Mouse (Mus musculus): ENCODE data around the gene Ap1s3.
"Not testable (repeated sequence)": the region's sequence is repeated elsewhere in the genome, so short reads cannot be mapped to it uniquely, and the experiment has no call there.

Gene Ap1s3

DNA sequence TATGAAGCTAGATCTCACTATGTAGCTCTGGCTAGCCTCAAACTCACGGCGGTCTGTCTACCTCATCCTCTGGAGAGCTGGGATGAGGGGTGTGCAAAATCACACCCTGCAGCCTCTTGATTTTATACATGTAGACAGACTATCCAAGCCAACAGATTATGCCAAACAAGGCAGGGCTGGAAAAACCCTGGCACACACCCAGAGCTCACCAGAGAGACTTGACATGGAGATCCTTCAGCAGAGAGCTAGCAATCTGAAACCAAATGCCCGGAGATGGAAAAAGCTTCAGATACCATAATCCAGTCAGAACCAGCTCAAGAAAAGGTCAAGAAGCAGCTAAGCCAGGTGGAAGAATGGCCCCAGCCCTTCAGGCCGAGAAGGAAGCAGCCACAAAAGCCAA lies 6.9 kb downstream of the Ap1s3 start:
- no peak for DNase-seq (ENCODE audit: low spot score)

DNA sequence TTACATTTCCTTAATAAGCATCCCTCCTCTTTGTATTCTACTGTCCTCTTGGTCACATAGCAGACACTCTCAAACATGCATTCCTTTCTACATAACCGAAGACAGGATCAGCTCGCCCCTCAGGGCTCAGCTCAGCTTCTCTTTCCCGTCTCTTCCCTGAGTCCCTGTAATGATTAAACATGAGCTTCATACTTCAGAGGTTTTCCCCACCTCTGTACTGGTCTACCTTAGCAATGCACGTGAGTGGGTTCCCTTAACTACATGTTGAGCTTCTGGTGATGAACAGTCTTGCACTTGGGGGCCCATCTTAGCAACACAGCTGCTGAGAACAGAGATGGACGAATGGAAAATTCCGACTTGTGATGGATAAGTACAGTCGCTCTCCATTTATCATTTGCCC lies 12.2 kb downstream of the Ap1s3 start:
- no peak for DNase-seq (ENCODE audit: low spot score)

DNA sequence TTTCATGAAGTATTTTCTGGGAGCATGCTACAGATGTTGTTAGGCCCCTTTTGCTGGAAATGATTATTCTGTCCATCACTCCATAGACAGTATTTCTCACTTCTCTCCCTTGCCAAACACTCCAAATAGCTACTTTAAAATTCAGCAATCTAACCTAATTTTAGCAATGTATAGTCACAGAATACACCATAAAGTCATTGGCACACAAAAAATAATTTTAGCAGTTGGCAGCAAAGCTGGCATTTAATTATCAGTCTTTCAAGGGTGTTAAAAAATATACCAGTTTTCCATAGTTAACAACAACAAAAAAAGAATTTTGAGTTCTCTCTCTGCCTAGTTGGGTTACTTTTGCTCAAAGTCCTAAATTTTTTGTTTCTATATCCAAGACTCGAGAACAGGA lies 14.4 kb downstream of the Ap1s3 start:
- no peak for DNase-seq (ENCODE audit: low spot score)

DNA sequence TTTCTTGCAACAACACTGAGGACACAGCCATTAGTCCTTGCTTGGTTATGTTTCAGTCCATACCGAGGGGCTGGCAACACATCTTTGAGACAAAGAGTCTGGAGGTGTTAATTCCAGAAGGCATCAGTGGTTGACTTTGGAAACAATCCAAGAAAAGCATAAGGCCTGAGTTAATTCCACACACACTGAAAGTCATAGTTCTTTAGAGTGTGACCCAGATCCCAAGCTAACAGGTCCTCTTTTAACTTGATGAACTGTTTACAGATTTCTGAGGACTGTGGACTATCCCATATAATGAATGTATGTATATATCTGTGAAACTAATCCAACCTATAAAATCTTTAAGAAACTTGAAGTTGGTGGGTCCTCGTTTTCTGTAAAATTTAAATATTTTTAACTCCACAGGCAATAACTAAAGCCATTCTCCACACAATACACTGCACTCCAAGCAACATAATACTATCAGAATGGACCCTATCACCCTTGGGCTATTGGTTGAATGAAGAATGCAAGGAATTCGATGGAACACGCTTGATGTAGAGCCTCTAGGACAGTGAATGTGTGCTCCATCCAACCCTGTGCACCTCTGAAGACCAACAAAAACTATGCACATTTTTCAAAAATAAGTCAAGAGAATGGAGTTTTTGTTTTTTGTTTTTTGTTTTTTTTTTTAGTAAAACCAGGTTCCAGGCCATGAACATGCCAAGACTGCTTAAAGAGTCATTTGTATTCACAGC lies 15.8 kb downstream of the Ap1s3 start:
- DNase-seq (ENCODE audit: low spot score): no peak

DNA sequence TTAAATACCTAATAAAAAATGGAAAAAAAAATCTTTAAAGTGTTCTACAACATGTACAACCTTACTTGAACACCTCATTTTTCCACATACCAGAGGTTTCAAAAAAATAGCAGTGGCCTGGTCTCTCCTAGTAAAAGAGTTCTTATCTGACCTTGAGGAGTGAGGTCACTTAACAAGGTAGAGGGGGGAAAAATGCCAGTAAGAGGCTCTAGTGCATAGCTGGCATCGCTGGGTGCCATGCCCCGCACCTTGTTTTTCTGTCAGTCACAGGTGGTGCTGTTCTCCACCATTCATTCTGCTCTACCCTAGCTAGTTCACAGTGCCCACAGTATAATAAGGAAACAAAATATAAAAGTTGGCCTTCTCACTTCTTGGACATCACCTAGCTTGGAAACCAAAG lies 16.8 kb downstream of the Ap1s3 start:
- no peak for DNase-seq (ENCODE audit: low spot score)

DNA sequence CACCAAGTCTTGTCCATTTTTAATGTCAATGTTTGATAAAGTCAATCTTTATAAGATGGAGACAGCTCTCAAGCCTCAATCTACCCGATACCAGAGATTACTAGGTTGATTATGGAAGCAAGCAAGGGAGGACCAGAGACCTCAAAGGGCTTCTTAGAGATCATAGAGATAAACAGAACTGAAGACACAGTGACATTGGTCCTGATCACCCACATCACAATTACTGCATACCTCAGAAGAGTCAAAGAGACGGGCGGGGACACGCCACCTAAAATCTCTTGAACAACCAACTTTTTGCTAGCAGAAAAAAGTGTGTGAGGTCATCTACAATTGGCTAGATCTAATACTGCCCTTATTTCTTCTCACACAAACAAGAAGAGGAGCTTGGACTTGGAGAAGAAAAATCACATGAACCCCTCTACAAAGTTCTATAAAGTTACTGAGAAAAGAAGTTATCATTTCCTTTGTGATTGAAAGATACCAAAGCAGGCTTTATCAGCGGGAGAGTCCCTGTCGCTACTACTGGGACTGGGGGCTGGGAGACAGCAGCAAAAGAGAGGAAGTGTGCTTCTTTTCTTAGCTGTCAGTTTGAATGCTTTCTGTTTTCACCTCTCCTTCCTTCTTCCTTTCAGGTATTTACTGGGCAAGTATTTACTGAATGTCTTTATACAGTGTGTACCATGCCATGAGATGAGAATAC lies 28.2 kb downstream of the Ap1s3 start:
- DNase-seq (ENCODE audit: low spot score): no peak

DNA sequence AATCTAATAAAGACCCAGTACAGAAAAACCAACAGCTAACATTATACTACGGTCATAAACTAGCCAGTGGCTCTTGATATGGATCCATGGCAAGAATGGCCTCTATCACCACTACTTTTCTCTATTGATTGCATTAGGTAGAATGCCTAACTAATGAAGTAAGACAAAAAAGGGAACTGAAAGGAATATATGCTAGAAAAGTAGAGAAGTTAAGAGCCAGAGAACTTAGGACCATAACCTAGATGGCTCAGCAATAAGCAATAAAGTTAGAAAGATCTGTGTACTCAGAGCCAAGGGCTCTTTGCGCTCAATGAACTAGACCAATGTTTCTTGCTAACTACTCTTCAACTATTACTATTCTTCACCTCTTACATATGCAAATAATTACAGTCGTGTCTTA lies 29.1 kb downstream of the Ap1s3 start:
- DNase-seq (ENCODE audit: low spot score): no peak

DNA sequence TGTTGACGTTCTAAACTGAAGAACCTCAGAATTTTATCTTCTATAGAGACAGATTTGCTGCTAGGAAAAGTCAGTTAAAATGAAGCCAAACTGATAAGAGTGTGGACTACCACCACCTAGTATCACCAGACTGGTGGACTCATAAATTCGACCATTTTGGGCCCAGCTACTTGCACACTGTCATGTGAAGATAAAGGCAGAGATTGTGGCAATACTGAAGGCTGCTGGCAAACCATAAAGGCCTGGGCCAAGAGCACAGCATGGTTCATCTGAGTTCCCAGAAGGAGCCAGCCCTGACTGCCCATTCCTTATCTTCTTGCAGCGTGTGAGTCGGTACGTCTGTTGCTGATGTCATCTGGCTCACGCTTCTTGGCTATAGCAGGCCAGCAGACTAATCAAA lies 30.4 kb downstream of the Ap1s3 start:
- DNase-seq (ENCODE audit: low spot score): no peak

DNA sequence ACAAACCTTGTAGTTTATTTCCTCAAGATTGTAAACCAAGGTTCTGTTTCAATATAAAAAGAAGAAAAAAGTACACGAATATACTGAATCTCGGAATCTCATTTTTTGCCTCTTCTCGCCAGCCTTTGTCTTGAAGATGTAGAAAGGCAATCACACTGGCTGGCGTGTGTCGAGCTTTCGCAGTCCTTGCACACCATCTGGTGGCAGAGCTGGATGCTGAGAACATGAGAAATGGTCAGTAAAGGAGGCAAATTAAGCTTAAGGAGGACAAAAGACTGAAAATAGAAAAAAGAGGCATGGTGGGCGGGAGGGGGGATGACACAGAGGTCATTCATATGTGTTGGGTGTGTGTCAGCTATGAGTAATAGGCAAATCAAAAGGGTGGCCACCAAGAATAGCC lies 31.6 kb downstream of the Ap1s3 start:
- peak; percentile 81 for DNase-seq (ENCODE audit: low spot score)

DNA sequence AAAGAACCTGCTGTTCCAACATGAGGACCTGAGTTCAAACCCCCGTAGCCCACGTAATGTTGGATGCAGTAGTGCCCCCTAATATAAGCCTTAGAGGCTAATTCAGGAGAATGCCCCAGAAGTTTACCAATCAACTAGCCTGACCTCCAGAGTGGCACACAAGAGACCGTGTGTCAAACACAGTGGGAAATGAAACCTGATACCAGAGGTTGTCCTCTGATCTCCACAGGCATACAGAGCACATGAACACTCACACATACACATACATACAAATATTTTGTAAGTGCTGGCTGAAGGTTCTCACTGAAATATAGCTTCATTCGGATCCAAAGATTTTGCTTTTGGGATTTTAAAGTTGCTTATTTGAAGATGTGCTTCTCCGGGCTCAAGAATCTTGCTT lies 32.1 kb downstream of the Ap1s3 start:
- peak; percentile 24 for DNase-seq (ENCODE audit: low spot score)

DNA sequence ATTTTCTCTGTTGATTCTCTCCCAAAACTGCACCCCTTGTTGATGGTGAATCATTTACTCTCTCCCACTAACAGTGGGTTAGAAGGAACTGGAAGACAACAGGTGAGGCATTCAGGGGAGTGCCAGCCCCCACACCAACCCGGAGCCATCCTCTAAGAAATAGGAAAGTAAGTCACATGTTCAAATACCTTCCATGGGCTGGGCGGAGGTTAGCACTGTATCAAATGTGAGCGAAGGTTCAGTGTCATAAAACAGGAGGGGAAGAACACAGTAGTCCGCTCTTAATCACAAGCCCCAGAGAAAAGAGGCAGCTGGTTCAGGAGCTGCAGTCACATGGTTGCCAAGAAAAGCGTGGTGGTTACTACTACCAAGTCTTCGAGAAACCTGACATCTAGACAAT lies 32.7 kb downstream of the Ap1s3 start:
- no peak for DNase-seq (ENCODE audit: low spot score)

DNA sequence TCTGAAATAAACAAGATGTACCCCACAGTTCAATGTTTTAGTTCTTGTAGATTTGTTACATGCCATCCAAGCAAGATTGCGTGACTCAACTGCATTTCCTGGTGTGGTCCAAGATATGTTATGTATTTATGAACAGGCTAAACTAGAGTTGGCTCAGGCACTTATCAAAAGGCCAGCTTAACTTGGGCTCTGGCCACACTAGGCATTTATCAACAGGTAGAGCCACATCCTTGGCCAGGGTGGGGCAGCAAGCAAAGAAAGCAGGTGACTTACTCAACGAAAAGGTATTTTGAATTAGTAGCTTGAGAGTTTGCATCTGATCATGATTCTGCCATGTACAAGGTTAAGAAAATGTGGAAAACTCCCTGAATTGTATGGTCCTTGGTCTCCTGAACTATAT lies 34.0 kb downstream of the Ap1s3 start:
- DNase-seq (ENCODE audit: low spot score): no peak

DNA sequence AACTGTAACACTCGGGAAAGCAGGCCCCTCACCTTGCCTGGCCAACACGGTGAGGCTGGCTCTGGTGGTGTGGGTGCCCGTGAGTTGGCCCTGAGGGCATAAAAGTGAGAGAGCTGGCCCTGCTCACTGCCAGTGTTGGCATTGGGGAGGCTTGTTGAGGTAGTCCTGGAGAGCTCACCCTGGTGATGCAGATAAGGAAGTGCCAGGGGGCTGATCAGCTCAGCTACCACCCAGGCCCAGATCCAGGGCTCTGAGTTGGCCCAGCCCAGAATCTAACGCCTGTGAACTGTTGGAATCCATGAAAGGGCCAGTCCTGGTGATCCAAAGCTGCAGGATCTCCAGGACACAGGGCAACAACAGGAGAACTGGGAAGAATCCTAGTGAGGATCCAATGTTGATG lies 40.3 kb downstream of the Ap1s3 start:
- no peak for DNase-seq (ENCODE audit: low spot score)

DNA sequence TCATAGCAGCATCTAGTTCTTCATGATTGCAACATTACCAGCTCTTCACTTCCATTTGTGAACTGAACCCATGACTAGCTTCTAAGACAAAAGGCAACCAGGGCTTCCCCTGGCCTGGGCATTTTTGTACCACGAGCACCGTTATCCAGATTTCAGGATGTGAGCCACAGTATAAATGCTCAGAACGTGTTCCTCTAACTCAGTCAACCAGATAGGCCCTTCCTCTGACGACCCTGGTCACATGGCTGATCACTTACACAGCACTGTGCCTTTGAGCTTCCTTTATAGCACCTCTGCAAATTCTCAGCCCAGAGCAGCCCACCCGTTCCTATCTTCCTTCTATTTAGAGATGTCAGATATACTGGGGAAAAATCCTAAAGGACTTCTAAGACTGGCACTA lies 42.0 kb downstream of the Ap1s3 start:
- DNase-seq (ENCODE audit: low spot score): no peak

DNA sequence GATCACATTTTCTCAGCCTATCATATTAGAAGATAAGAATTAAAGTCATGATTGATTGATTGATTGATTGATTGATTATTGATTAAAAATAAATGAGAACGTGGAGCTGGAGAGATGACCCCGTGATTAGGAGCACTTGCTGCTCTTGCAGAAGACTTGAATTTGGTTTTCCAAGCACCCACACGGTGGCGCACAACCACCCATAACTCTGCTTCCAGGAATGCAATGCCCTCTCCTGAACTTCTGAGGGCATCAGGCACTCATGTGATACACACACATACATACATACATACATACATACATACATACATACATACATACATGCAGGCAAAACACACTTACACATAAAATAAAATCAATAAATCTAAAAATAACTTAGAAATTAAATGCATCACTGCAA lies 45.6 kb downstream of the Ap1s3 start:
- peak; percentile 43 for DNase-seq (ENCODE audit: low spot score)

DNA sequence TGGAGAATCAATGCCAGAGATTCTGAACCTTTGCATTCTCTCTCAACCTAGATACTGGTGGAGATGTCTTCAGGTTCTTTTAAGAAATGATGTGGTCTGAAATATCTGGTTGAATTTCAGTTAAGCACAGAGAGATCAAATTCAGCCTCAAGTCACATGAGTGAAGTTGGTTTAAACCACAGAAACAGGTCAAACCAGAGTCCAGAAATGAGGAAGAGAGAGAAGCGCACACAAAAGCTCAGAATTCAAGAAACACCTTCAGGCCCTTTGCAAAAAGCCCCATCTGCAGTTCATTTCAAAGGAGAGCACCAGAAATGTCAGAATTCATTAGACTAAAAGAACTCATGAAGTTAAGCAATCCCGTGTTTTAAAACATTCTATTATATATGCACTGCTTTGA lies 52.3 kb downstream of the Ap1s3 start:
- no peak for DNase-seq (ENCODE audit: low spot score)

DNA sequence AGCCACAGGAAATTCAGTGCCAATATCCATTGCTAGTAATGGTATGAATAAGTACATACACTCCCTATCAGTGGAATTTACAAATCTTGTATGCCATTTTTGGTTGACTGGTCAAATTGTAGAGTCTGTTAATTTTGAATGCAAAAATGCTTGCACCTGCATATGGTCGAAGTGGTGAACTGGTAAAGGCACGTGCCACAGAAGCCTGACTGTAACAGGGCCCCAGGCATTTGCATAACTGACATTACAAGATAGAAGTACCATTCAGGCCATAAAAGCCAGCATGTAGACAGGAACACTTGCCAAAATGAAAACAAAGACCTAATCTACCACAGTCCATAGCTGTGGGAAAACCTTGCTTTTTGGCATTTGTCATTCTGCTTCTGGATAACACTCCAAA lies 55.3 kb downstream of the Ap1s3 start:
- DNase-seq (ENCODE audit: low spot score): no peak

DNA sequence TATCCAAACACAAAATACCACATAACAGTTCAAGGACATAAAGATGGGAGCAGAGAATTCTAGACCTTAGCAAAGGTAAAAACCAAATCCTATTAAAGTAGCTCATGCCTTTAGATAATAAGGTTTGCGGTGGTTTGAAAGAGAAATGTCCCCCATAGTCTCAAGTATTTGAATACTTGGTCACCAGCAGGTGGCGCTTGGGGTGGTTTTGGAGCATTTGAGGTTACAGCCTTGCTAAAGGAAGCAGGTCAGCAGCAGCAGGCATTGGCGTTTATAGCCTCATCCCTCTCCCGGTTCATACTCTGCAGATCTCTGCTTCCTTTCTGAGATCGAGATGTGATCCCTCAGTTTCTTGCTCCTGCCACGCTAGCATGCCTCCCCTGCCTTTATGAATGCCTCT lies 57.3 kb downstream of the Ap1s3 start:
- DNase-seq (ENCODE audit: low spot score): no peak

DNA sequence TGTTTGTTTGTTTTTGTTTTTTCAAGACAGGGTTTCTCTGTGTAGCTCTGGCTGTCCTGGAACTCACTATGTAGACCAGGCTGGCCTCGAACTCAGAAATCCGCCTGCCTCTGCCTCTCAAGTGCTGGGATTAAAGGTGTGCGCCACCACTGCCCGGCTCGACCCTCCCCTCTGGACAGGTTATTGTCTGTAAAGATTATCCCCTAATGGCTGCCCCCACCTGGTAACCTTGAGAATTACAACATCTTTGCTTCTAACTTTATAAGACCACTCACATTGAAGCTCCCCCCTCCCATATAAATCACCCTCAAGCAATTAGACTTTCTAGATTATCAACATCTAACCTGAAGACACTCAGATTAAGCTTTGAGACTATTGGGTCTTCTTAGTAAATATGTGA lies 60.5 kb downstream of the Ap1s3 start:
- not testable (repeated sequence) for DNase-seq (ENCODE audit: low spot score)

DNA sequence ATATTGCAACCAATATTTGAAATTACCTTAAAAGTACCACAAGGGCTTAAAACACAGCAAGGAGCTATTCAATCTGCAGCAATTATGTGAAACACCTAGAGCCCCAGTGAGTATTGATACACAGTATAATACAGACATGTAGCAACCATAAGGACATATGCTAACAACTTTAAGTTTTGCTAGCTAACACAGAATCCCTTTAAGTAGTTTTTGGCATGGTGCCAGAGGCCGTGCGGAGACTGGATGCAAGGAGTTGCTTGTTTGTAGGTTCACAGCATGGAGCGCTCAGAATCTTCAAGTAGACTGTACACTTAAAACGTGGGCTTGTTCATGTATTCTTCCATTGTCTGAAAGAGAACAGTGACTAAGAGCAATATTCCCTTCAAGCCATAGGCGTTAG lies 62.9 kb downstream of the Ap1s3 start:
- DNase-seq (ENCODE audit: low spot score): not testable (repeated sequence)

DNA sequence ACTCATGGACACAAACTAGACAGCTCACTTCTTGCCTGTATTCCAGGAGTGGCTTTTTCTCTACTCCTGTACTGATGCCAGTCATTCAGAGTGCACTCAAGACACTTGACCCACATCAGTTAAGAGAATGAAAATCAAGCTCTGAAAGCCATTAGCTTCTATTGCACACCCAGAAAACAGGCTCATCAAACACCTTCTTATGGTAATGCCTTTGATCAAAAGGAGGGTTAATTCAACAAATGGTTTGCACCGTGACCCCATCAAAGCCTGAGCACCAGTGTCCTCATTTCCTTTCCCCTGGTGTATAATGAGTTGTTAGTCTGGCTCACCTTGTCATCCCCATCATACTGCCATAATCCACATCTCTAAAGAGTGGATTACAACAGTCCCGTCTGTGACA lies 69.3 kb downstream of the Ap1s3 start:
- DNase-seq (ENCODE audit: low spot score): no peak

DNA sequence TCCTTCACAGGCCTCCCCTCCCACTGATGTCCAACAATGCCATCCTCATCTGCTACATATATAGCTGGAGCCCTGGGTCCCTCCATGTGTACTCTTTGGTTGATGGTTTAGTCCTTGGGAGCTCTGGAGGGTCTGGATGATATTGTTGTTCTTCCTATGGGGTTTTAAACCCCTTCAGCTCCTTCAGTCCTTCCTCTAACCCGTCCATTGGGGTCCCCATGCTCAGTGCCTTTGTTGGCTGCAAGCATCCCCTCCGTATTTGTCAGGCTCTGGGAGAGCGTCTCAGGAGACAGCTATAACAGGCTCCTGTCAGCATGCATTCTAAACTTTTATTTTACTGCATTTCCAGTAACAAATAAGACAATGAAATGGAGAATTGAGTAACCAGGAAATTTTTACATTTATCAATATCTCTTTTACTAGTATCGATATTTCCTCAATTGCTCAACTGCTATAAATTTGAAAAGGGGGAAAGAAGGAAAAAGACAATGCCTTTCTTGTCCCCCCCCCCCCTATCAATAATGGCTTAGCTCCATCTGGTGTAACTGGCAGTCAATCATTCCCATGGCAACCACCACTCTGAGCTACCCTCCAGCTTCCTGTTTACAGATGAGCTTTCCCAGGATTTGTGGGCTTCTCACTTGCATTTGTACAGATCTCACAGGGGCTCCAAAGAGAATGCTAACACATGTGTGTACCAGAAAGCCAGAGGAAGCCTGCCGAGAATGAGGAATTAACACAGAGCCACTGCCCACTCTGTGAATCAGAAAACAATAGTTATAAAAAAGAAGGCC lies 73.2 kb downstream of the Ap1s3 start:
- DNase-seq (ENCODE audit: low spot score): peak; percentile 71

DNA sequence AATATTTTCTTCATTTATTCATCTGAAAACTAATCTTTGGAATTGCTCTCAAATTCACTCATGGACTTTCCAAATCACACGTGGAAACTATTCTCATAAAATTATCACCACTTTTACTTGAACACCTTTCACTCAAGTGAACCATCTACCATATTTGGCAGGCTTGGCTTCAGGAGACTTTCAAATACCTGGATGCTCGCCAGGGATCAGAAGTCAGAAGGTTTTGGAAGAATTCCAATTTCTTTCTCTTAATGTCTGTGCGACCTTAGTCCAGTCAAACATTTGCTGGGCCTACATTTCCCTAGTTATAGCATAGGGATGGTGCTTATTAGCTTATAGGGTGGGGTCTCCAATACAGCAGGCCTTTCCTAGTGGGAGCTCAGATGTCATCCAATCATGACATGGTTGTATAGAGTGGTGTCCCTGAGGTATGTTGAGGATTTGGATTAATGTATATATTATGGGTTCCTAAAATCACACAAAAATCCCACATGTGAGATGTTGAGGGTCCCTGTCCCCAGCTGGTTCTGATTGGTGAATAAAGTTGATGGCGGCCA lies 79.0 kb downstream of the Ap1s3 start:
- DNase-seq (ENCODE audit: low spot score): no peak
